8 mouse cellular contexts compared by ENCODE assay signal in the genomic region with DNA sequence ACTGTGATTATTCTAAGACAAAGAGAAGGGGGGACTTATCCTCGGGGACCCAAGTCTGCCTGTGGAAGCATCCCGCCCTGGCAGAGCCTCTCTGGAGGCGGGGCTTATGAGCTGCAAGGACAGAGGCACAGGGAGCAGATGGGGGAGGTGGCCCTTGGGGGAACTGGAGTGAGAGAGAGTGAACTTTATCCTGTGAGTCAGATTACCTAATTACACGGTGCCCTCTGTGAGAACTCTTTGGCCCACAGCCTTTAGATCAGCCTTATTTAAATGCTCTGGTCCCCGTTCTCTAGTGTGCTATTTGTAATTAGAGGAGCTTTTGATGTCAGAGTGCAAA.
DNase-seq lines count a peak whose midpoint lies in the region; ATAC-seq and TF ChIP-seq lines count a peak whose summit lies in the region.

No protein-coding gene starts in this region.

- H3K9ac ChIP-seq in forebrain, postnatal 0 days, result no peak overlapping the region
- H3K9ac ChIP-seq in intestine, embryonic 14.5 days (ENCODE audit: low read length), result no peak overlapping the region
- H3K9ac ChIP-seq in liver, embryonic 12.5 days, result no peak overlapping the region

- 2% methylated on average over 5 of the region's 5 CpGs for WGBS in forebrain, embryonic 10.5 days
- WGBS in forebrain, postnatal 0 days, result 10% methylated on average over 5 of the region's 5 CpGs
- WGBS in intestine, embryonic 14.5 days, result 8% methylated on average over 5 of the region's 5 CpGs
- 13% methylated on average over 5 of the region's 5 CpGs for WGBS in liver, embryonic 12.5 days (ENCODE audit: insufficient replicate concordance)

- H3K9me3 ChIP-seq in forebrain, embryonic 10.5 days, result no peaks in the 10 kb centered on the region
- no peaks in the 10 kb centered on the region for H3K9me3 ChIP-seq in forebrain, postnatal 0 days (ENCODE audit: low read length)
- no peaks in the 10 kb centered on the region for H3K9me3 ChIP-seq in intestine, embryonic 14.5 days (ENCODE audit: control insufficient read depth, low read length)
- no peaks in the 10 kb centered on the region for H3K9me3 ChIP-seq in liver, embryonic 12.5 days (replicated peaks)

- ATAC-seq in forebrain, postnatal 0 days, result no peak
- ATAC-seq in intestine, embryonic 14.5 days (replicated peaks; ENCODE audit: low FRiP score, low TSS enrichment, low read depth), result peak; percentile 86
- ATAC-seq in liver, embryonic 12.5 days, result peak; percentile 57

- TF ChIP-seq CTCF in forebrain, postnatal 0 days (IDR thresholded peaks at IDR 0.05; ENCODE audit: low read depth), result no peak

- no peaks in the 10 kb centered on the region for H3K36me3 ChIP-seq in forebrain, embryonic 10.5 days (replicated peaks)
- no peaks in the 10 kb centered on the region for H3K36me3 ChIP-seq in forebrain, postnatal 0 days (ENCODE audit: insufficient read depth)
- no peaks in the 10 kb centered on the region for H3K36me3 ChIP-seq in intestine, embryonic 14.5 days (ENCODE audit: control insufficient read depth, insufficient read depth, low read length)
- H3K36me3 ChIP-seq in liver, embryonic 12.5 days, result no peaks in the 10 kb centered on the region

- peak overlapping the region; percentile 40; the same call in 1 of the 2 replicates for H3K27ac ChIP-seq in forebrain, embryonic 10.5 days
- no peak overlapping the region for H3K27ac ChIP-seq in forebrain, postnatal 0 days (ENCODE audit: low read depth, low read length)
- peak overlapping the region; percentile 51; the same call in 1 of the 2 replicates for H3K27ac ChIP-seq in intestine, embryonic 14.5 days (ENCODE audit: low read depth)
- H3K27ac ChIP-seq in liver, embryonic 12.5 days, result no peak overlapping the region

- no peak overlapping the region for H3K4me3 ChIP-seq in forebrain, embryonic 10.5 days
- H3K4me3 ChIP-seq in forebrain, postnatal 0 days (ENCODE audit: low read depth, low read length), result no peak overlapping the region
- H3K4me3 ChIP-seq in intestine, embryonic 14.5 days (ENCODE audit: low read depth, low read length), result no peak overlapping the region
- H3K4me3 ChIP-seq in liver, embryonic 12.5 days, result no peak overlapping the region

- H3K4me2 ChIP-seq in forebrain, postnatal 0 days (ENCODE audit: low read depth), result no peak overlapping the region
- H3K4me2 ChIP-seq in intestine, embryonic 14.5 days (ENCODE audit: low read length), result peak overlapping the region; percentile 13; the same call in 1 of the 2 replicates
- no peak overlapping the region for H3K4me2 ChIP-seq in liver, embryonic 12.5 days

- DNase-seq in forebrain, embryonic 10.5 days (ENCODE audit: extremely low spot score, low spot score), result peak; percentile 30
- DNase-seq in forebrain, postnatal 0 days, result no peak
- DNase-seq in R1 (ENCODE audit: low read depth, low spot score), result peak; percentile 8
- DNase-seq in intestine, embryonic 14.5 days (ENCODE audit: low spot score), result no peak
- no peak for DNase-seq in cerebellum, adult 11 months
- no peak for DNase-seq in left cerebral cortex, postnatal 25 days (ENCODE audit: low spot score in 2 of 2)
- no peak for DNase-seq in layer of hippocampus, postnatal 14 days (ENCODE audit: low spot score in 2 of 2)

- peaks cover 26% of the 10 kb centered on the region for H3K27me3 ChIP-seq in forebrain, embryonic 10.5 days (ENCODE audit: poor library complexity, severe bottlenecking)
- no peaks in the 10 kb centered on the region for H3K27me3 ChIP-seq in forebrain, postnatal 0 days (ENCODE audit: insufficient read depth, low read length)
- no peaks in the 10 kb centered on the region for H3K27me3 ChIP-seq in intestine, embryonic 14.5 days (replicated peaks; ENCODE audit: control insufficient read depth, insufficient read depth, low read length)
- no peaks in the 10 kb centered on the region; the same call in 1 of the 2 replicates for H3K27me3 ChIP-seq in liver, embryonic 12.5 days (replicated peaks)

- intact Hi-C loops in left cerebral cortex, postnatal 25 days (cut with DNase I), result no loop called here

- peaks cover 24% of the 10 kb centered on the region for H3K4me1 ChIP-seq in forebrain, embryonic 10.5 days
- H3K4me1 ChIP-seq in forebrain, postnatal 0 days (ENCODE audit: insufficient read depth), result no peaks in the 10 kb centered on the region
- H3K4me1 ChIP-seq in intestine, embryonic 14.5 days (replicated peaks; ENCODE audit: control insufficient read depth, insufficient read depth, low read length), result 0 out of 2 replicates have a peak, but pooled peaks cover 5% of the 10 kb centered on the region
- H3K4me1 ChIP-seq in liver, embryonic 12.5 days, result peaks cover 12% of the 10 kb centered on the region; the same call in 1 of the 2 replicates

Comparison
In these comparisons a context has a peak if more than half of its experiments do, and no peak if none do; other contexts are left out.
1. DNase-seq: peak in forebrain, embryonic 10.5 days (single experiment) and R1 (single experiment); none in forebrain, postnatal 0 days (single experiment), intestine, embryonic 14.5 days (single experiment), cerebellum, adult 11 months (single experiment), left cerebral cortex, postnatal 25 days (0 of 2) and layer of hippocampus, postnatal 14 days (0 of 2).
2. H3K27ac ChIP-seq: peak in forebrain, embryonic 10.5 days (single experiment) and intestine, embryonic 14.5 days (single experiment); none in forebrain, postnatal 0 days (single experiment) and liver, embryonic 12.5 days (single experiment).